Mouse (Mus musculus) yolk sac, embryonic 10.5 days (tissue): ENCODE data around the gene Man1c1.

Source experiments
- DNase-seq: peaks from one replicate; pipeline ENCODE4 v3.0.0-alpha.2; 2017; ENCODE audit warnings: low spot score

Man1c1 gene

DNA sequence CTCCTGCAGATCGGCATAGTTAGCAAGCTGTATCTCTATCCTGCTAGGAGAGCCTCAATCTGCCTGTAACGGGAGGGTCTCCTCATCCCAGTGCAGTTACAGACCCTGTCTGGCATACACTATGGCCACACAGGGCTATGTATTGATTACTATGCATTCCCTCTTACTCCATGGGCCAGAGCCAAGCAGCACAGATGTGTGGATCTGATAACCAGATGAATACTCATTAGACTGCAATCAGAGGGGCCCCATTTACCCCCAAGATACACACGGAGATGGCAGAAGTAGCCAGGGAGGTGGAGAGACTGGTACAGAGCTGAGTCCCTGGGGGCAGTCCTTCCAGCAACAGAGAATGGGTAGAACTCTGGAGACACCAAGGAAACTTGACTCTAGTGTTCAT, 101.5 kb downstream of the Man1c1 start:
- DNase-seq = no peak

DNA sequence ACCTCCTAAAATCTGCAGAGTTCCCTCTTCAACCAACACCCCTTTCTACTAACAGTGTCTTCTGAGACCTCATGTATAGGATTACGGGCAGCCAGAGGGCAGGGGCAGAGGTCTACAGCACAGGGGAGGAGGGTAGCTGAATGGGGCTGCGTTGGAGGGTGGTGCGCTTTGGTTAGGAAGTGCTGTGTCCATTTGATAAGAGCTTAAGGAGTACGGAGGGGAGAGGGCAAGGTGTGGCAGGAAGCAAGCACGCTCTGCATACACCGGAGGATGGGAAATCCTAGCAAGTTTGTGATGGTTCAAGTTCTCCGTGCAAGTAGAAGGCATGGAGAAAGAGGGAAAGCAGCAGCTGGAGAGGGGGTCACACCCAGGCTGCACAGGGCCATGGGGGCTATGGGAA, 102.1 kb downstream of the Man1c1 start:
- DNase-seq = no peak

DNA sequence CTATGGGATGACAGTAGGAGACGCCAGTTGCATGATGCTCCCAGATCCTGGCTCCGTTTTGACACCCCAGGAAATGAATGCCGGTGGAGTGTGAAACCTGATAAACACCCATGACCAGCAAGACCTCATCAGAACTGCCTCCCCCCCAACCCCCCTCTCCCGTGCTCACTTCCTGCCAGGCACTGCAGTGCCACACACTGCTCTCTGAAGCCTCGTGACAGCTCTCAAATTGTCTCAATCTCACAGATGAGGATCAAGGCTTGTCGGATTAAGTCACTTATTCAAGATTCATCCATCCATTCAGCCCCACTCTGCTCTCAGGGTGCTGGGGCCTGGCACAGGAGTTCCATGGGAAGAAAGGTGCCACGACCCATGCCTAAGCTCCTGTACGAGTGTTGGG, 102.7 kb downstream of the Man1c1 start:
- peak; percentile 28 for DNase-seq

- no peak for DNase-seq
Measured at GRCm38 (mm10) chr4:134600777-134601176, 103.3 kb downstream of the Man1c1 start.

DNA sequence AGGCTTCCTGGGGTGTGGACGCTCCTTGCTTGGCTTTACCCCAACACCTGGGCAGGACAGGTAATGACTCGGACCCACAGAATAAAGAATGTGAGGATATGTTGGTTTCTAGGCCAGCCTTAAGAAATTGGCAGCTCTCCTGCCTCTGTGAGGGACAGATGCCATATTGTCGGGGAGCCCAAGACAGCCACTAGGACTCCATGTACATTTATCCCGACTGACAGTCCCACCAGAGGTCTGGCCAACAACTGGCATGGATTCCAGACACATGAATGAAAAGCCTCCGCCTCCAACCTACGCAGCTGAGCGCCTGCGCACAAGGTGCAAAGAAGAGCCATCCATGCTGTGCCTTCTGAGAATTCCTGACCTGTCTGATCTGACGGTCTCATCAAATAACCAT, 104.0 kb downstream of the Man1c1 start:
- no peak for DNase-seq

DNA sequence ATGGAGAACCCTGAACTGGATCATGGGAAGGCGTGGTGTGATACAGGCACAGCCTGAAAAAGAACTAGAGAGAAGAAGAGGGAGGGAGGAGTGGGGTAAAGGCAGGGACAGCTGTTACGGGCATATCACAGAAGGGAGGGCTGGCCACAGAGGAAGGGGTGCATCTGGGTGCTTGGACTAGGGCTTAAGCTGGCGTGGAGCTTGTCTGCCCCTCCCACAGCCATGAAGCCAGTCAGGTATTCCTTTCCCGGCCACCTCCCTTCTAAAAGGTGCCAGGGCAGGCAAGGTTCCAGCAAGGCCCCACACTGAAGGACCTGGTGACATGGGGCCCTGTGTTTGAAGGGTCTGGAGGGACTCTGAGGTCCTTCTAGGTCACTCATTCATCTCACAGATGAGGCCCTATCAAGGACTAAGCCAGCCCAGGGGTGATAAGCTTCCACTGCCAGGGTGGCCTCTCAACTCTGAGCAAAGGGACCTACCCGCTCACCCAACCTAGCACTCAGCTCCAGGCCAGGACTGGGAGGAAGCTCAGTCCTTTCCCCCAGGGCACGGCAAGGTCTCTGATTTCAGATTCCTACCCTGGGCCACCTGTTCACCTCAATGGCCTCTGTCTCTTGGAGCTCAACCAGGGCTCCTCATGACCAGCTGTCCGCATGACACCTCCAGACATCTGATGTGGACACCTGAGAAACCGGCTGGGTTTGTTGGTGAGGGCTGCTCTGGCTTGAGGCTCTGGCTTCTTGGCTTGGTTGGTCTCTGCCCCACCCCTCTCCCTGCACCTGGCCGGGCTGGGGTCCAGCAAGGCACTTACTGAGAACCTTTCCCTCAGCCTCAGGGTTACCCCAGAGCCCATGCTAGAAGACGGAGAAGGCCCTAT, 107.0 kb downstream of the Man1c1 start:
- DNase-seq = no peak

DNA sequence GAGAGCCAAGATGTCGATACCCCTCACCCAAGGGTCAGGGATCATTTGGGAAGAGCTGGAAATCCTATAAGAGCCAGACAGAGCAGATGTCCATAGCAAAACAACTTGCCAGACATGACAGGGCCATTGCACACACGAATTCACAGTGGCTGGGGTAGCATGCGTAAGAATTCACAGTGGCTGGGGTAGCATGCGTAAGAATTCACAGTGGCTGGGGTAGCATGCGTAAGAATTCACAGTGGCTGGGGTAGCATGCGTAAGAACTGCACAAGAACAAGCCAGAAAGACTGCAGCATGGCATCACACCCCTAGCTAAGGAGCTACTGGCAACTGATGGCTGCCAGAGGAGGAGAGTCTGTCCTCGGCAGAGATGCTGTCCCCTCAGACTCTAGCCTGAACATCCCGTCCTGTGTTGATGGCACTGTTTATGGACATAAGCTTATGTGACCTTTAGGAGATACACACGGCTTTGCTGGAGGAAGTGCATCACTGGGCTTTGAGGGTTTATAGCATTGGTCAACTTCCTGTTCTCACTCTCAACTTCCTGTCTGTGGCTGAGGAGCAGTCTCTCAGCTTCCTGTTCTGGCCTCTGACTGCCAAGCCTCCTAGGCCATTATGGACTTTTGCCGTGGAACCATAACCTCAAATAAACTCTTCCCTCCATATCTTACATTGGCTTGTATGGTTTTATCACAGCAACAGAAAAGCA, 109.2 kb downstream of the Man1c1 start:
- DNase-seq = no peak

DNA sequence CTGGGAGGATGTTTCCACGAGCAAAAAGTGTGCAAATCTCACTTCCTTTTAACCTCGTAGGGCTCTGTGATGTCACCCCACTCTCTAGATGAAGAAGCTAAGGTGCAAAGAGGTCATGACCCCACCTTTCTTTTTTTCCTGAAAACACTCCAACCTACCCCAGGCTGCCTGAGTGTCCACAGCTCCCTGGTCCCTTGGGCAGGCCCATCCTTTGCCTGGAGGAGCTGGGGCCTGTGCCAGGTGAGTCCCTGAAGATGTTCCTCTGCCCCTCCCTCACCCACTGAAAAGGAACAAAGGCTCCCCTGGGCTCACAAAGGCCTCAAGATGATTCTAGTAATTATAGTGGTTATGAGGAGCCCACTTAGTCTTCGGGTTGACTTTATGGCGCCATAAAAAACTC, 111.6 kb downstream of the Man1c1 start:
- DNase-seq = no peak

DNA sequence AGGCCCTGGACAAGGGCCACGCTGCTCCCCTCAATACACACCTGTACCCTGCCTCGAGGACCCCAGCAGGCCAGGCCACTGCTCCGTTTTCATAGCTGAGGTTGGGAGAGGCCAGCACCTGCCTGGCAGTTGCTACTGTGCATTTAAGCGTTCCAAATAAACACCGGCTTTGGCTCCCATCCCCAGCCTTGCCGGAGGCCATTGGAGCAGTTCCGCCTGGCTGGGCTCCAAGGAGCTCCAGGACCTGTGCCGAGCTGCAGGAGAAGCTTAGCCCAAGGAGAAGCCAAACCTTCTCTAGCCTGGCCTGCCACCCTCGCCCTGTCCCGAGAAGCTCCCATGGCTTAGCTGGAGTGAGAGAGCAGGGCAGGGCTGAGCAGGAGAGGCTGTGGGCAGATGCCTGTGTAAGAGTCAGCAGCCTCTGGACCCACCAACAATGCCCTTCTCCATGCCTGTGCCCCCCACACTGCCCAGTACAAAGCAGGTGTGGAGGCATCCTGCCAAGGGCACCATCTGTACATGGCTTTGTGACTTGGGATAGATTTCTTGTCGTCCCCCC, 112.5 kb downstream of the Man1c1 start:
- DNase-seq = no peak

DNA sequence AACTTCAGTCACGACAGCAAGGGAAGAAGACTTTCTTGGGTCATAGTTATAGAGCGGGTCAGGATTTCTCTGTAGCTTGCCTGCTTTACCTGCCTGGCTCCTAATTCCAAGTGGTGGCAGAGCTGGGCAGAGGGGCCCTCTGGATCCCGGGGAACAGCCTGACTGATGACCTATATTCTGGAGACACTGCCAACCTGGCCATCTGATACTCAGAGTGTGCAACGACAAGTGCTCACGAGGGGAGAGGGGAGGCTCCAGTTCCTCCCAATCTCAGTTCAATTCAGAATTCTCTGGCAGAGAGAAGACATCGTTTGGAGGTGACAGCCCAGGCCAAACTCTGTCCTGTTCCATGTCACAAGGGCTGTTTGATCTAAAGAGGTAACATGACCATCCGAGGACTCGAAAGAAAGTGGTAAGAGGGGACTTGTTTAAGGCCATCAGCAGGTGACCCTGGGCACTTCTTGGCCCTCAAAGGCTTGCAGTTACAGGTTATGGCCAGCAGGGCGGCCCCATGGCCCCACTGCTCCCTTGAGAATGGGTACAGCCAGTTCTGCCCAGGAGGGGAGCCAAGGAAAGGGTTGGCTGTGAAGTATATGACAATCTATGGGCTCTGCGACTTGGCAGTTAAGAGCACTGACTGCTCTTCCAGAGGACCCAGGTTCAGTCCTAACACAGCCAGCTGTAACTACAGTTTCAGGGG, 113.7 kb downstream of the Man1c1 start:
- no peak for DNase-seq

GRCm38 (mm10) chr4:134589786-134590185, 114.3 kb downstream of the Man1c1 start:
- DNase-seq = no peak

GRCm38 (mm10) chr4:134588951-134589350, 115.1 kb downstream of the Man1c1 start:
- DNase-seq = no peak

DNA sequence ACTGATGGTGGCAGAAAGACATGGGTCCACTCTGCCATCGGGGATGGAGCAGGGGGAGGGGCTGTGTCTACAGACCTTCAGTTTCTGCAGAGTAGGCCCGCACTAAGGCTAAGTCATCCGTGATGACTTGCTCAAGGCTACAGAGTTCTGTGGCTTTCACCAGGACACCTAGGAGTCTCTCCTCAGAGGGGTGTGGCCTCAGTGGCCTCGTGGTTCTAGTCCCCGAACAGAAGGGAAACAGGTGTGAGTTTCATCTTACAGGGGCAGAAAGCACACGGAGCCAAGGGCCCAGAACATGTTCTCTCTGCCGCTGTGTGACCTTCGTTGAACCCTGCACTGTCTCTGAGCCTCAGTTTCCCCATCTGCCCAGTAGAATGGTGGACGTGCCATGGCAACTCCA, 115.8 kb downstream of the Man1c1 start:
- DNase-seq = no peak

GRCm38 (mm10) chr4:134587636-134588197, 116.4 kb downstream of the Man1c1 start:
- DNase-seq = no peak

GRCm38 (mm10) chr4:134586631-134587030, 117.5 kb downstream of the Man1c1 start:
- DNase-seq = no peak

DNA sequence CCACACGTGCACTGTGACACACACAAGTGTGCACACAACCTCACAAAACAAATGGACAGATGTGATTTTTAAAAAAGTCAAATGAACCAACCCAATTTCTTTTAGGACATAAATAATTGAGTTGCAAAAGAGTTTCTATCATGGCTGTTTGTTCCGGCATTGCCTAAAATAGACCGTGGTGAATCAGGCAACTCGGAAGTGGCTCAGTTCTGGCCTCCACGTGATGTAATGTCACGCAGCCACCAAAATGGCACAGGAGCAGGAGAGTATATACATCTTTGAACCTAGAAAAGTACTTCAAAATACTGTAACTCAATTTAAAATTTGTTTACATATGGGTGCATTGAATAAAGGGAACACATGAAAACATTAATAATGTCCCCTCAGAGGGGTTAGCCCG, 118.0 kb downstream of the Man1c1 start:
- no peak for DNase-seq

- no peak for DNase-seq
Measured at GRCm38 (mm10) chr4:134583513-134583912, 120.6 kb downstream of the Man1c1 start.

DNA sequence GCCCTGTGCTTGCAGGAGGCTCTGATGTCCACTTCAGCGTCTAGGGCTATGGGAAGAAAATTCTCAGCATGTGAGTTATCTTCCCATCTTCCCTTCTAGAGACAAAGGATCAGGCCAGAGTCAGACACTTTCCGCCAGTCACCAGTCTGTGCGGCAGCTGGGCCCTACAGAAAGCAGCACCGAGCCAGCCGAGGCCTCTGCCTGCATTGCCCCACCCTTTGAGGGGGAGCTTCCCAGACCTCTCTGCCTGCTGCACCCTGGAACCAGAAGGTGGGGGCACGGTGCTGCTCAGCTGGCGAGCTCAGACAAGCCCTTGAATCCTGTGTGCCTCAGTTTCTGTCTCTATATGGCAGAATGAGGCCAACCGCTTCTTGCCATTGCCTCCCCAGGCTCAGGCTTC, 122.7 kb downstream of the Man1c1 start:
- no peak for DNase-seq

GRCm38 (mm10) chr4:134580351-134581148, 123.5 kb downstream of the Man1c1 start:
- DNase-seq = no peak

- DNase-seq = no peak
Measured at GRCm38 (mm10) chr4:134579620-134580019, 124.5 kb downstream of the Man1c1 start.

GRCm38 (mm10) chr4:134579212-134579611, 124.9 kb downstream of the Man1c1 start:
- DNase-seq = no peak
